Mouse (Mus musculus): ENCODE measurements around the gene Gm49373. TPM values are rescaled to one million over a fixed set of nuclear protein-coding genes. Genes with fewer than 3 reads are reported as not detected.
"Not testable (repeated sequence)": the region's sequence is repeated elsewhere in the genome, so short reads cannot be mapped to it uniquely, and the experiment has no call there.

The Gm49373 gene
- total RNA-seq, 2 experiments from 2014 or later = 0.72 to 0.90 TPM

DNA sequence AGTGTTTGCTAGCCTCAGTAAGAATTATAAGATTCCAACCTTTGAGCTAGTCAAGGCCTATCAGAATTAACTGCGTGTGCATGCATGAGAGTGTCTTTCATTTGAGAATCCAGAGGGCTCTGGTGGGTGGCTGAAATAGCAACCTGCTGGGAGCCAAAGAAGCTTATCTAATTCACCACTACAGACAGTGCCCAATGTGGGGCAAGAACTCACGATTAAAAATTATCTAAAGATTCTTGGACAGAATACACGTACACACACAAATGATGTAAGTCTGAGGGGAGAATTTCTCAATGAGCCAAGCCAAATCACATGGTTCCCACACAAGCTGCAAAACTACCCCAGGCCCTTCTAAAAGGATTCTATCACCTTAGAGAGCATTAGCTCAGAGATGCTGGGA, 10.4 kb upstream of the Gm49373 start:
- intact Hi-C loops (cut with DNase I) = no loop called here
- DNase-seq (ENCODE audit: low spot score in 2 of 2) = no peak

DNA sequence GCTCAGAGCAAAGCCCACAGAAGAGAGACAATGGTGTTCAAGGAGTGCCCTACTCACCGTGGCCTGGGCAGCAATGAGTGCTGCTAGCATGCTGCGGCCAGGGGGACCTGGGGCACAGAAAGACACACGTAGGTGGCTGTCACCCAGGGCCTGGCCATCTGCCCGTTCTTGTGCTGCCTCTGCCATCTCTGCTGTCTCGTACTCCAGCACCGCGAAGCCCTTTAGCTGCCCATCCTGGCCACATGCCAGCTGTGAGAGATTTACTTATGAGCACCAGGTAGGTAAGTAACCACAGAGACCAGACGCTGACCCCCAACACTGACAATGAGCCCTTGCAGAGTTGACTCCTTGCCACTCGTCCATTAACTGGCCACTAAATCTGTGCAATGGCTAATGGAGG, 8.2 kb upstream of the Gm49373 start:
- intact Hi-C loops (cut with DNase I) = no loop called here

GRCm38 (mm10) chr9:21075625-21076024, 2.7 kb upstream of the Gm49373 start:
- intact Hi-C loops (cut with DNase I) = no loop called here
- DNase-seq (ENCODE audit: low spot score in 2 of 2) = no peak

More for the DNA sequence above, 8.2 kb upstream of the Gm49373 start:
- no peak for DNase-seq (ENCODE audit: low spot score in 2 of 2)

- intact Hi-C loops (cut with DNase I) = no loop called here
Observed at GRCm38 (mm10) chr9:21074173-21074572, 1.3 kb upstream of the Gm49373 start.

GRCm38 (mm10) chr9:21072641-21073040, 255 bp downstream of the Gm49373 start:
- intact Hi-C loops (cut with DNase I) = loop anchor here (2.0 kb wide), 1 partner anchor 40 kb away; the partner anchor contains the start of gene Icam5
- DNase-seq (ENCODE audit: low spot score in 2 of 2) = no peak

More at GRCm38 (mm10) chr9:21074173-21074572, 1.3 kb upstream of the Gm49373 start:
- DNase-seq (ENCODE audit: low spot score in 2 of 2) = no peak

DNA sequence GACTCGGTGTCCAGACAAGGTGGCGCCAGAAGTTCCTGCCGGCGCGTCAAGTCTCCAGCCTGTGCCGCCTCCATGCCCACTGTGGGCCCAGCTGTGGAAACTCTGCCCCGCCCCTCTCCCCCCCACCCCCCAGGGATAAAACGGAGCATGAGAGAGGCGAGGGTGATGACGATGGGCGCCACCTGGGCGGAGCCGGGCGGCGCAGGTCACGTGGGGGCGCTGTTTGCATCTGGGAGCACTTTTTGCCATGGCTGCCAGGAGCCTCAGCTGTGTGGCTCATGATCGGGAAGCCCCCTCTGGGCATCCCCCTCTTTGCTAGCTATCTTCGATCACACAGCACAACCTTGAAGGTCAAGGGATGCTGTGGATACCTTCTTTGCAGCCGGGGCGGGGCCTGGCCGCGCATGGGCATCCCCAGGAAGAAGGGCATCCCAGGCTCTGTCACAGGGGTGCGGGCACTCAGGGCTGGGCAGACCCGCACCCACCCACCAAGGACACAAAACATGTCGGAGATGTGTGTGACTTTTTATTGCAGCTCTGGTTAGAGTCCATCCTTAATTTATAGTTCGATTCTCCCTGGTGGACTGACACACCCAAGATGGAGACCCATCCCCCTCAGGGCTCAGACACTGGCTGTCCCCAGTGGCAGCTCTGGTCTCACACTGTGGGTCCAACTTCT, 5.8 kb downstream of the Gm49373 start, which contains the start of gene Zglp1:
Gene Zglp1 (minus strand): TSS at position 88 of the 679 bp plus-strand sequence.
- intact Hi-C loops (cut with DNase I) = no loop called here
- DNase-seq (ENCODE audit: low spot score in 2 of 2) = no peak

DNA sequence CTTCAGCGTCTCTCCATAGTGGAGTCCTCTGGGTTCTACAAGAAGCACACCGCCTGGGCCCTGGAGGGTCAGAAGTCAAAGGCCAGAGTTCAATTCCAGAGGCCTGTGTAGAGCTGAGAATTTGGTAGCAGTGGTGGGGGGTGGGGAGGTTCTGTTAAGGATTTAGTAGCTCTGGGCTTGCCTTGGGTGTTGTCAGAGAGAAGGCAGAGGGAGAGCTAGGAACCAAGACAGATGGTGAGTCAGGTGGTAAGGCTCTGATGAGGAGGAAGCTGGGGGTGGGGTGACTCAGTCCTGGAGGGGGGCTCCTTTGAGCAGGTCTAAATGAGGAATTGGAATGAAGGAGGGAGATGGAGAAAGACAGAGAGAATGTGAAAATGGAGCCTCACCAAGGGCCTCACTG, 10.0 kb downstream of the Gm49373 start:
- peak; percentile 70 to 86 for DNase-seq (ENCODE audit: low spot score in 2 of 2)
- intact Hi-C loops (cut with DNase I) = no loop called here

DNA sequence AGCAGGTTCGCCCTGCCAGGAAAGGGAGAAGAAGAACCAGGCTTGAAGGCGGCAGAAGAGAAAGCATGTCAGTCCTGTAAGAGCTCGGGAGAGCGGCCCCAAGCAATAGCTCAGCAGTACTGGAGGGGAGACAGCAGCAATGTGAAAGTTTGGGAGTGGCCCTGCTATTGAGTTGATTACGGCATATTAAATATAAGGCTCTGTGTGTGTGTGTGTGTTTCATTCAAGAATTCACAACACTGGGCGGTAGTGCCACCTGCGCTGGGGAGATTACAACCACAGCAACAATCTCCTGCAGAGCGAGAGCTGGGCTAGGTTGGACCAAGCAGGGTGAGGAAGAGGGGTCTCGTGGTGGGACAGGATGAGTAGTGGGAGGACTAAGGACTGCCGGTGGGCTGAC, 21.3 kb downstream of the Gm49373 start:
- no peak for DNase-seq (ENCODE audit: low spot score in 2 of 2)
- intact Hi-C loops (cut with DNase I) = no loop called here

DNA sequence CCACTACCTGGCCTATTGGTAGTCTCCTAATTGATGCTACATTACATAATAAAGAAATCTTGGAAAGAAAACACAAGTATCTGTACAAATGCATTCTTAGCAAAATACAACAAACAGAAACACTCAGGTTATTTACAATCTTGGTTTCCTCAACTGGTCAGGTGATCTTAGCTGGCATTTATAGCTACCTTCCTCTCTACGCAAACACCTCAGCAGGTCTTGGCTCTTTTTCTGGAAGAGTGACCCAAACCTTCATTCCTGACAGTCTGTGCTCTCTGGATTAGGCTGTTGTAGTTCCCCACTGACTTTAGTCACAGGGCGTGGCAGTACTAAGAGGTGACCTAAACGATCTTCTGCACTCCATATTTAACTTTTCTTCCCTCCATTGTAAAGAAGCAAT, 27.7 kb downstream of the Gm49373 start:
- intact Hi-C loops (cut with DNase I) = no loop called here
- no peak for DNase-seq (ENCODE audit: low spot score in 2 of 2)

DNA sequence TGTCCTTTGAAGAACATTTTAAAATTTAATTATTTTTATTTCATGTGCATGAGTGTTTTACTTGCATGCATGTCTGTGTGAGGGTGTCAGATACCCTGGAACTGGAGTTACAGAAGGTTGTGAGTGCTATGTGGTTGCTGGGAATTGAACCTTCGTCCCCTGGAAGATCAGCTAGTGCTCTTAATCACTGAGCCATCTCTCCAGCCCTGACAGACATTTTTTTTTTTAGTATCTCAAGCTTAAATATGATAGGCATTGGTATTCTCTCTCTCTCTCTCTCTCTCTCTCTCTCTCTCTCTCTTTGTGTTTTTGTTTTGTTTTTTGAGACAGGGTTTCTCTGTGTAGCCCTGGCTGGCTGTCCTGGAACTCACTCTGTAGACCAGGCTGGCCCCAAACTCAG, 28.1 kb downstream of the Gm49373 start:
- DNase-seq (ENCODE audit: low spot score in 2 of 2); intact Hi-C loops (cut with DNase I): not testable (repeated sequence)

DNA sequence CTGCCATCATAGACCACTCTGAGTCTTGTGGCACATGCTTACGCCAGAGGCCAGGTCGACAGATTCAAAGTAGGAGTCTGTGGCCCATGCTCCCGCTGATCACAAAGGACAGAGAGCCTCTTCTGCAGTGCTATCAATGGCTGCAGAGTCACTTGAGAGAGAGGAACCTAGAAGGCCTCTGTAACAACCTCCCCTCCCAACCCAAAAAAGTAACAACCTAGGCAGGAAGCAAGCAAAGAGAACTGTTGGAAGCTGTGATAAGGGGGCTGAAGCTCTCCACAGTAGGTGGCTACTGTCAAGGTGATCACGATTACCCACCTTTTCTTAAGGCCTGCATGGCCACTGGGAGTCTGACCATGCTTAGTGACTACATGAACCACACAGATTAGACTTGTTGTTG, 29.3 kb downstream of the Gm49373 start:
- intact Hi-C loops (cut with DNase I) = no loop called here
- no peak for DNase-seq (ENCODE audit: low spot score in 2 of 2)

DNA sequence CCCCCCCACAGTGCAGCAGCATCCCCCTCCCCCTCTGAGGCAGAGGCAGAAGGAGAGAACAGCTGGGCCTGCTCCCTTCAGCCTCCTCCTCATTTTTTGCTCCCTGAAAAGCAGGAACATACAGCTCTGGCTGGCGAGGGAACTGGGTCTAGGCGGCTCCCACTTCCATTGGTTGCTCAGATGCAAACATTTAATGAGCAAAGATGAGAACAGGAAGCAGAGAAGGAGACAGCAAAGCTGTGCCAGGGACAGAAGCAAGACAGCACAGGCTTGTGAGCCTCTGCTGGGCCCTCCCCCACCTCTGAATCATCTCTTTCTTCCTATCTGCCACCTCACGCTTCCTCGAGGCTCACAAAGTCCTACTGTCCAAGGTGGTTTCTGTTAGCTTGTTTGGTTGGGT, 31.6 kb downstream of the Gm49373 start:
- intact Hi-C loops (cut with DNase I) = no loop called here
- DNase-seq (ENCODE audit: low spot score in 2 of 2) = peak; percentile 80 to 93

DNA sequence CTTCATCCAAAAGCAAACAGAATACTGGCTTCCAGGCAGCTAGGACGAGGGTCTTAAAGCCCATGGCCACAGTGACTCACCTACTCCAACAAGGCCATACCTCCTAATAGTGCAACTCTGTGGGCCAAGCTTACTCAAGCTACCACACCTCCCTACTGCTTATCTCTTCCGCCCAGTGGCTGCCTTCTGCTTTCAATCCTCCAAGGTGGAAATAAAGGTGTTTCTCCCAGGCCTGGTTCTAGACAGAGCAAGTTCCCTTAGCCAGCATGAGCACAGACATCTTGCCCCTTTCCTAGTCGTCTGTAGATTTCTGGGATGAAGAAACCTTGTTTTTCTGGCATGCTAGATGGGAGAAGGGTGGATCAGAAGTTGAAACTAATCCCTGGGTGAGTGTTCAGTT, 33.1 kb downstream of the Gm49373 start:
- intact Hi-C loops (cut with DNase I) = no loop called here

GRCm38 (mm10) chr9:21037481-21037891, 35.4 kb downstream of the Gm49373 start:
- DNase-seq (ENCODE audit: low spot score in 2 of 2) = no peak
- intact Hi-C loops (cut with DNase I) = no loop called here

More for the DNA sequence above, 33.1 kb downstream of the Gm49373 start:
- DNase-seq (ENCODE audit: low spot score in 2 of 2) = no peak

DNA sequence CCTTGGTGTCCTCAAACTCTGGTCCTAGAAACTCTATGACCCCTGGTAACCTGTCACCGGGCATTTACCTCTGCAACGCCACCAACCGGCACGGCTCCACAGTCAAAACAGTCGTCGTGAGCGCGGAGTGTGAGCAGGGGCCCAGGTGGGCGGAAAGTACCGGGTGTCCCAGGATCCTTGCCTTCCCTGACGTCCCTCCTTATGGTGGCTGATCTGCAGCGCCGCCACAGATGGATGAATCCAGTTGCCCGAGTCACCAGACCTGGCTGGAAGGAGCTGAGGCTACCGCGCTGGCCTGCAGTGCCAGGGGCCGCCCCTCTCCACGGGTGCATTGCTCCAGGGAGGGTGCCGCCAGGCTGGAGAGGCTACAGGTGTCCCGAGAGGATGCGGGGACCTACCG, 36.2 kb downstream of the Gm49373 start:
- intact Hi-C loops (cut with DNase I) = no loop called here
- DNase-seq (ENCODE audit: low spot score in 2 of 2) = no peak

- intact Hi-C loops (cut with DNase I) = no loop called here
- DNase-seq (ENCODE audit: low spot score in 2 of 2) = no peak
Observed at GRCm38 (mm10) chr9:21036161-21036560, 36.7 kb downstream of the Gm49373 start.

- no peak for DNase-seq (ENCODE audit: low spot score in 2 of 2)
- intact Hi-C loops (cut with DNase I) = no loop called here
Observed at GRCm38 (mm10) chr9:21035586-21035985, 37.3 kb downstream of the Gm49373 start.

- no peak for DNase-seq (ENCODE audit: low spot score in 2 of 2)
- intact Hi-C loops (cut with DNase I) = loop anchor here (5.0 kb wide), 2 partner anchors 58 to 103 kb away; partner anchors contain the start of genes Gm38431 and Raver1
Observed at GRCm38 (mm10) chr9:21034481-21035085, 38.3 kb downstream of the Gm49373 start.

- intact Hi-C loops (cut with DNase I) = loop anchor here (2.0 to 5.0 kb wide), 3 partner anchors 40 to 104 kb away; partner anchors contain the start of genes Fdx1l, Gm38431, Gm49373 and Raver1
- peak; percentile 76 to 77 for DNase-seq (ENCODE audit: low spot score in 2 of 2)
Observed at GRCm38 (mm10) chr9:21033136-21033535, 39.8 kb downstream of the Gm49373 start.

- DNase-seq (ENCODE audit: low spot score in 2 of 2) = no peak
- intact Hi-C loops (cut with DNase I) = loop anchor here (2.0 to 5.0 kb wide), 3 partner anchors 40 to 105 kb away; partner anchors contain the start of genes Fdx1l, Gm38431, Gm49373 and Raver1
Observed at GRCm38 (mm10) chr9:21032491-21032890, 40.4 kb downstream of the Gm49373 start.
